Mouse (Mus musculus) macrophage (primary cell): ENCODE measurements around the gene Gtf2i. TPM values are rescaled to one million over a fixed set of nuclear protein-coding genes. Genes with fewer than 3 reads are reported as not detected.

Experiments
- H3K27ac ChIP-seq: fragments of 350-480 bp; formaldehyde crosslinking; 2 replicates; pipeline ENCODE4 v1.9.0; 2021
- H3K36me3 ChIP-seq: fragments of 350-480 bp; formaldehyde crosslinking; 2 replicates; pipeline ENCODE4 v1.9.0; 2021; ENCODE audit errors: inconsistent target
- H3K4me3 ChIP-seq: fragments of 350-480 bp; formaldehyde crosslinking; 2 replicates; pipeline ENCODE4 v1.9.0; 2021; ENCODE audit errors: inconsistent target
- H3K79me2 ChIP-seq: fragments of 350-480 bp; formaldehyde crosslinking; 2 replicates; pipeline ENCODE4 v1.9.0; 2021; ENCODE audit errors: inconsistent target
- WGBS: methylation state at CpG from one replicate; pipeline ENCODE4 v1.1.7; 2026; ENCODE audit warnings: inconsistent platforms; ENCODE audit not compliant: missing documents; 5-methylcytosine and 5-hydroxymethylcytosine counted together
- polyA plus RNA-seq: library from polyadenylated mRNA; stranded (reverse); fragments of 250-400 nt; gene quantifications from 3 replicates; pipeline ENCODE4 v1.2.4, GENCODE M21; 2018; ENCODE audit warnings: inconsistent platforms

Gene Gtf2i
- polyA plus RNA-seq, 1 experiment from 2014 or later, result 75.2 TPM

- Histone ChIP-seq H3K27ac (peak overlapping the region; percentile 80), H3K4me3 (peak overlapping the region; percentile 50), H3K79me2 (peaks cover 51% of the 10 kb centered on the region), H3K36me3 (0 out of 2 replicates have a peak, but pooled peaks cover 8% of the 10 kb centered on the region)
- WGBS, result under 1% methylated on average over 33 of the region's 68 CpGs
Observed at GRCm38 (mm10) chr5:134313451-134314067, 1.0 kb downstream of the Gtf2i start.

GRCm38 (mm10) chr5:134312691-134313450, 1.7 kb downstream of the Gtf2i start:
- Histone ChIP-seq H3K27ac (peak overlapping the region; percentile 59), H3K4me3 (peak overlapping the region; percentile 48), H3K36me3 (0 out of 2 replicates have a peak, but pooled peaks cover 11% of the 10 kb centered on the region), H3K79me2 (peaks cover 57% of the 10 kb centered on the region)
- 5% methylated on average over 19 of the region's 19 CpGs for WGBS

- Histone ChIP-seq H3K27ac (no peak overlapping the region), H3K36me3 (0 out of 2 replicates have a peak, but pooled peaks cover 14% of the 10 kb centered on the region), H3K4me3 (no peak overlapping the region), H3K79me2 (peaks cover 67% of the 10 kb centered on the region)
- WGBS, result 90% methylated on average over 5 of the region's 6 CpGs
Observed at GRCm38 (mm10) chr5:134311894-134312411, 2.6 kb downstream of the Gtf2i start.

GRCm38 (mm10) chr5:134310201-134310600, 4.4 kb downstream of the Gtf2i start:
- peaks cover 84% of the 10 kb centered on the region for H3K79me2 ChIP-seq
- H3K27ac ChIP-seq, result no peak overlapping the region
- H3K36me3 ChIP-seq, result peaks cover 22% of the 10 kb centered on the region; the same call in 1 of the 2 replicates
- 94% methylated on average over 9 of the region's 9 CpGs for WGBS
- H3K4me3 ChIP-seq, result no peak overlapping the region

DNA sequence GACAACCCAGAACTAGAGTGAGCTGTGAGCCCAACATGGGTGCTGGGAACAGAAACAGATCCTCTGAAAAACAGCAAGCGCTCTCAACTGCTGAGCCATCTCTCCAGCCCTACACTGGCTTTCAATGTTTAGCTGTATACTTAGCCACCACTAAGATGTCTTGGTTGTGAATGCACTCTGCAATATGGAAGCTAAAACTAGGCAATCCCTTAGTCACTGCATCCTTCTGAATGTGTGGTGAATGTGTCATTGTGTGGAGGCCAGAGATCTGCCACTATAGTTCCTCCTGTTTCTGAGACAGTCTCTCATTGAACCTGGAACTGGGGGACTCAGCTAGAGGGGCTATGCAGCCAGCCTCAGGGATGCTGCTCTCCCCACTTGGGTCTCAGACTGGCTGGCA, 5.2 kb downstream of the Gtf2i start:
- 100% methylated on average over 1 of the region's 1 CpGs for whole genome bisulfite sequencing
- Histone ChIP-seq H3K36me3 (peaks cover 30% of the 10 kb centered on the region), H3K4me3 (no peak overlapping the region), H3K79me2 (peaks cover 93% of the 10 kb centered on the region), H3K27ac (no peak overlapping the region)

DNA sequence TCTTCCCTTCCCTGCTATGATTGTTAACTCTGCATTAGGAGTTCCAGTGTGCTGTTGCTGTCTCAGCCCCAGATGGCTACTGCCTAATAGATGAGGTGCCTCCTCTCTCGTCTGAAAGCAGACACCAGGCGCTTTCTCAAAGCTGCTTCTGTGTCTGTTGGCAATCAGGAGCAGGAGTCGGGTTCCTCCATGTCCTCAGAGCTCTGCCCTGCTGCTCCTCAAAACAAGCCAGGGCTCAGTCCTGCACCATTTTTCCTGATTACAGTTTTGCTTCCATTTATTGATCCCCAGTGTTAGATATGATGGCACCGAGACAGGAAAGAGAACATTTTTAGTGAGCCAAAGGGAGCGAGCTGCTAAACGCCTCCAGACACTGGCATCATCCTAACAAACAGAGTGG, 9.9 kb downstream of the Gtf2i start:
- no peak overlapping the region for H3K27ac ChIP-seq
- peaks cover 31% of the 10 kb centered on the region for H3K36me3 ChIP-seq
- WGBS, result 95% methylated on average over 6 of the region's 6 CpGs
- no peak overlapping the region for H3K4me3 ChIP-seq
- peaks cover 100% of the 10 kb centered on the region for H3K79me2 ChIP-seq

DNA sequence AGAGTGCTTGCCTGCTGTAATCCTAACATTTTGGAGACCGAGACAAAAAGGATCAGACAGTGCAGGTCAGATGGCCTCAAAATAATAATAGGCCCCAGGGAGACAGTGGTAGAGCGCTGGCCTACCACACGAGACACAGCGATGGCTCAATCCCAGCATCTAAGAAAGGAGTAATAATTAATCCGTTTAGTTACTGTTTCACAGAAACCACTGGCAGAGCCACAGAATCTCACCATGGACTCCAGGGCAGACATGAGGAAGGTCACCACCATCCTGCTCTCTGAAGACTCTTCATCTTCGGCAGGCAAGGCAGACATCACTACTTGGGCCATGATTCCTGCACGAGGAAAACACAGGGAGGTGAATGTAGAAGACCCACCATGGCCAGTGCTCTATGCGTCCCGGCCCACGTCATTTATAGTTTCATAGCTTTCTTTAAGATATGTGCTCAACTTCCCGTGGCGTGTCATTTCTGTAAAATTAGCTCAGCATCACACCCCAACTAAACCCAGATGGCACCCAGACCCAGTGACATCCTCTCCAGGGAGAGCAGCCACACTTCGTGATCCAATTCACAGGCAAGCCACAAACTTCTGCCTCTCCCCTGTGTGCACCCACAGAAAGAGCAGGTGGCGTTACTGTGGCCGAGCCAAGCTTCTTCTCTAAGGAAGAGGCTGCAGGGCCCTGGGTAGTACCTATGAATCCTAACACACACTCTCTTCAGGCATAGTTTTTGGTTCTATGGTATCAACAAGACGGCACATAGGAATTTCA, 19.1 kb downstream of the Gtf2i start:
- H3K79me2 ChIP-seq, result peaks cover 48% of the 10 kb centered on the region
- H3K36me3 ChIP-seq, result peaks cover 36% of the 10 kb centered on the region; the same call in 1 of the 2 replicates
- no peak overlapping the region for H3K4me3 ChIP-seq
- WGBS, result 89% methylated on average over 16 of the region's 16 CpGs
- H3K27ac ChIP-seq, result no peak overlapping the region

GRCm38 (mm10) chr5:134294606-134295005, 20.0 kb downstream of the Gtf2i start:
- 94% methylated on average over 6 of the region's 7 CpGs for WGBS
- no peak overlapping the region for H3K4me3 ChIP-seq
- H3K27ac ChIP-seq, result no peak overlapping the region
- peaks cover 40% of the 10 kb centered on the region for H3K79me2 ChIP-seq
- peaks cover 44% of the 10 kb centered on the region; the same call in 1 of the 2 replicates for H3K36me3 ChIP-seq

GRCm38 (mm10) chr5:134291096-134291495, 23.5 kb downstream of the Gtf2i start:
- peaks cover 78% of the 10 kb centered on the region for H3K36me3 ChIP-seq
- H3K27ac ChIP-seq, result no peak overlapping the region
- H3K79me2 ChIP-seq, result peaks cover 7% of the 10 kb centered on the region; the same call in 1 of the 2 replicates
- WGBS, result 96% methylated on average over 6 of the region's 6 CpGs
- H3K4me3 ChIP-seq, result no peak overlapping the region

DNA sequence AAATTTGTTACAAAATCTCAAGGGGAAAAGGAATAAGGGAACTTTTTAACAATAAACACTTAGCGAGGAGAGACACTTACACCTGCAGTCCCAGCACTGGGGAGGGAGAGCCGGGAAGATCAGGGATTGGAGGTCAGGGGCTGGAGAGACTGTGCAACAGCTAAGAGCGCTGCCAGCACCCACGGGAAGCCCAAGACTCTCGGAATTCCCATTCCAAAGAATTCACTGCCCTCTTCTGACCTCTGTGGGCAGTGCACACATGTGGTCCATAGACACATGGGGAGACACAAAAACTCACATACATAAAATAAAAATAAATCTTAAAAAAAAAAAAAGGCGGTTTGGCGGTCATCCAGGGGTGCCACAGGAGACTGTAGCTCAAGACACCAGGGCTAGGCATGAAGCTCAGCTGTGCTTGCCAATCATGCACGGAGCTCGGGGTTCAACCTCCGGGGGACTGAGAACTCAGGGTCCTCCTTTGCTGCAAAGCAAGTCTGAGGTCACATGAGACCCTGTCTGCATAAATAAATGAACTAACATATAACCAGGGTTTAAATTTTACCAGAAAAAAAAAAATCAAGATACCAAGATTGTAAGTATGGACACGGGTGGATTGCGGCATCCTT, 24.5 kb downstream of the Gtf2i start:
- peaks cover 80% of the 10 kb centered on the region for H3K36me3 ChIP-seq
- no peaks in the 10 kb centered on the region; the same call in 1 of the 2 replicates for H3K79me2 ChIP-seq
- H3K27ac ChIP-seq, result no peak overlapping the region
- no peak overlapping the region for H3K4me3 ChIP-seq
- 97% methylated on average over 10 of the region's 12 CpGs for WGBS

- no peak overlapping the region for H3K4me3 ChIP-seq
- no peak overlapping the region for H3K27ac ChIP-seq
- H3K36me3 ChIP-seq, result peaks cover 88% of the 10 kb centered on the region
- WGBS, result 97% methylated on average over 3 of the region's 3 CpGs
- no peaks in the 10 kb centered on the region; the same call in 1 of the 2 replicates for H3K79me2 ChIP-seq
Observed at GRCm38 (mm10) chr5:134288071-134288470, 26.5 kb downstream of the Gtf2i start.

- H3K4me3 ChIP-seq, result no peak overlapping the region
- H3K36me3 ChIP-seq, result peaks cover 77% of the 10 kb centered on the region
- no peaks in the 10 kb centered on the region for H3K79me2 ChIP-seq
- WGBS, result 96% methylated on average over 12 of the region's 12 CpGs
- no peak overlapping the region for H3K27ac ChIP-seq
Observed at GRCm38 (mm10) chr5:134284921-134285320, 29.6 kb downstream of the Gtf2i start.

- Histone ChIP-seq H3K4me3 (no peak overlapping the region), H3K36me3 (peaks cover 75% of the 10 kb centered on the region), H3K79me2 (no peaks in the 10 kb centered on the region), H3K27ac (no peak overlapping the region)
- 82% methylated on average over 9 of the region's 9 CpGs for WGBS
Observed at GRCm38 (mm10) chr5:134282603-134283002, 32.0 kb downstream of the Gtf2i start.

GRCm38 (mm10) chr5:134282076-134282475, 32.5 kb downstream of the Gtf2i start:
- Histone ChIP-seq H3K27ac (no peak overlapping the region), H3K4me3 (no peak overlapping the region), H3K36me3 (peaks cover 75% of the 10 kb centered on the region), H3K79me2 (no peaks in the 10 kb centered on the region)
- WGBS, result 74% methylated on average over 3 of the region's 3 CpGs
